Mouse (Mus musculus) limb, embryonic 14.5 days (tissue): Measurements from ENCODE around the gene Rflnb. TPM values are rescaled to one million over a fixed set of nuclear protein-coding genes. Genes with fewer than 3 reads are reported as not detected.

Experiments used
- ATAC-seq: fragments of 200-750 bp; cut with Nextera tagmentation; 2 replicates; pipeline ENCODE4 v1.8.0; 2017; ENCODE audit warnings: low read depth, moderate number of reproducible peaks, moderate TSS enrichment; ENCODE audit not compliant: low FRiP score
- DNase-seq: peaks from one replicate; pipeline ENCODE4 v3.0.0-alpha.2; 2015; ENCODE audit warnings: low spot score
- H3K27ac ChIP-seq: fragments of 300-500 bp; sonication (generic); replicated peaks from 2 replicates; pipeline ENCODE4 v1.5.1; 2014; ENCODE audit warnings: low read depth, mild to moderate bottlenecking, low read length, moderate library complexity, mixed read lengths
- H3K27me3 ChIP-seq: fragments of 300-500 bp; sonication (generic); 2 replicates; pipeline ENCODE4 v1.6.1; 2014; ENCODE audit warnings: low read length, mixed read lengths; ENCODE audit not compliant: control insufficient read depth, insufficient read depth
- H3K36me3 ChIP-seq: fragments of 300-500 bp; sonication (generic); 2 replicates; pipeline ENCODE4 v1.6.1; 2014; ENCODE audit warnings: mild to moderate bottlenecking, low read length, moderate library complexity, mixed read lengths; ENCODE audit not compliant: control insufficient read depth, insufficient read depth
- H3K4me1 ChIP-seq: fragments of 300-500 bp; sonication (generic); 2 replicates; pipeline ENCODE4 v1.6.1; 2014; ENCODE audit warnings: antibody characterized with exemption, low read length, mixed read lengths; ENCODE audit not compliant: control insufficient read depth, insufficient read depth
- H3K4me2 ChIP-seq: fragments of 300-500 bp; sonication (generic); replicated peaks from 2 replicates; pipeline ENCODE4 v1.6.1; 2014; ENCODE audit warnings: low read depth, mild to moderate bottlenecking, low read length, moderate library complexity; ENCODE audit not compliant: severe bottlenecking
- H3K4me3 ChIP-seq: fragments of 300-500 bp; sonication (generic); replicated peaks from 2 replicates; pipeline ENCODE4 v1.5.1; 2014; ENCODE audit warnings: low read length
- H3K9ac ChIP-seq: fragments of 300-500 bp; sonication (generic); 2 replicates; pipeline ENCODE4 v1.6.1; 2014; ENCODE audit warnings: mild to moderate bottlenecking, low read depth, low read length, moderate library complexity; ENCODE audit not compliant: severe bottlenecking
- H3K9me3 ChIP-seq: fragments of 300-500 bp; sonication (generic); 2 replicates; pipeline ENCODE4 v1.6.1; 2016; ENCODE audit warnings: low read length; ENCODE audit not compliant: control insufficient read depth
- POLR2A ChIP-seq: fragments of 200-500 bp; IDR thresholded peaks from 2 replicates; pipeline ENCODE4 v1.8.0; 2012; ENCODE audit warnings: inconsistent platforms, mild to moderate bottlenecking, moderate library complexity, borderline replicate concordance; ENCODE audit not compliant: insufficient read depth, insufficient read length; ENCODE audit errors: extremely low read depth
- WGBS: fragments of 180-500 bp; shearing (Covaris S2); extraction: QIAGEN DNeasy Blood & Tissue Kit; methylation state at CpG from one replicate; pipeline ENCODE4 v1.1.7; 2014; 5-methylcytosine and 5-hydroxymethylcytosine counted together
- polyA plus RNA-seq, 2 experiments: library from polyadenylated mRNA; depleted of rRNA in 1 of 2; stranded (reverse) in 1 of 2; unstranded in 1 of 2; fragments of >200 nt; fragmentation: Nextera tagmentation in 1 of 2; extraction: Ambion mirVana in 1 of 2; gene quantifications; 2 replicates each; pipeline versions ENCODE4 v1.2.1 to v1.2.3; 2012 to 2014

Rflnb gene
- polyA plus RNA-seq, 2 experiments, result 28.9 to 52.2 TPM

- no peaks in the 10 kb centered on the region for H3K9me3 ChIP-seq
- TF ChIP-seq POLR2A, result no peak
- ATAC-seq (no peak), DNase-seq (no peak)
- peak overlapping the region; percentile 79; the same call in 1 of the 2 replicates for H3K27ac ChIP-seq
- H3K27me3 ChIP-seq, result no peaks in the 10 kb centered on the region
- peaks cover 16% of the 10 kb centered on the region for H3K4me1 ChIP-seq
- H3K36me3 ChIP-seq, result peaks cover 15% of the 10 kb centered on the region
- H3K4me2 ChIP-seq, result peak overlapping the region; percentile 89
- H3K9ac ChIP-seq, result peak overlapping the region; percentile 86
- peak overlapping the region; percentile 85 for H3K4me3 ChIP-seq
- 2% methylated on average over 12 of the region's 14 CpGs for WGBS
Measured at GRCm38 (mm10) chr11:76026527-76027138, 949 bp downstream of the Rflnb start.

GRCm38 (mm10) chr11:76025080-76025583 lies 2.5 kb downstream of the Rflnb start:
- no peak for DNase-seq
- Histone ChIP-seq H3K4me3 (no peak overlapping the region), H3K4me2 (peak overlapping the region; percentile 89; the same call in 1 of the 2 replicates), H3K9me3 (no peaks in the 10 kb centered on the region), H3K36me3 (peaks cover 18% of the 10 kb centered on the region), H3K4me1 (peaks cover 19% of the 10 kb centered on the region), H3K27me3 (no peaks in the 10 kb centered on the region), H3K27ac (no peak overlapping the region), H3K9ac (no peak overlapping the region)
- 85% methylated on average over 7 of the region's 7 CpGs for WGBS
- ATAC-seq, result no peak
- no peak for TF ChIP-seq POLR2A

- Histone ChIP-seq H3K4me1 (peaks cover 8% of the 10 kb centered on the region), H3K4me3 (no peak overlapping the region), H3K9me3 (no peaks in the 10 kb centered on the region), H3K27me3 (no peaks in the 10 kb centered on the region), H3K4me2 (no peak overlapping the region), H3K36me3 (peaks cover 18% of the 10 kb centered on the region), H3K9ac (no peak overlapping the region), H3K27ac (peak overlapping the region; percentile 48; the same call in 1 of the 2 replicates)
- no peak for TF ChIP-seq POLR2A
- ATAC-seq, result no peak
- DNase-seq, result no peak
- 53% methylated on average over 9 of the region's 9 CpGs for WGBS
Measured at GRCm38 (mm10) chr11:76020916-76021315, 6.7 kb downstream of the Rflnb start.

GRCm38 (mm10) chr11:76019879-76020278 lies 7.7 kb downstream of the Rflnb start:
- H3K9me3 ChIP-seq, result no peaks in the 10 kb centered on the region
- no peak overlapping the region for H3K4me2 ChIP-seq
- no peak overlapping the region for H3K4me3 ChIP-seq
- TF ChIP-seq POLR2A, result no peak
- 77% methylated on average over 4 of the region's 4 CpGs for WGBS
- no peaks in the 10 kb centered on the region for H3K27me3 ChIP-seq
- ATAC-seq (no peak), DNase-seq (no peak)
- no peak overlapping the region for H3K27ac ChIP-seq
- H3K4me1 ChIP-seq, result peaks cover 3% of the 10 kb centered on the region
- H3K36me3 ChIP-seq, result peaks cover 18% of the 10 kb centered on the region
- no peak overlapping the region for H3K9ac ChIP-seq

- WGBS, result 66% methylated on average over 4 of the region's 4 CpGs
Measured at GRCm38 (mm10) chr11:76015814-76016213, 11.8 kb downstream of the Rflnb start.

More at GRCm38 (mm10) chr11:76015814-76016213, 11.8 kb downstream of the Rflnb start:
- DNase-seq (no peak), ATAC-seq (no peak)
- TF ChIP-seq POLR2A, result no peak
- H3K36me3 ChIP-seq, result no peaks in the 10 kb centered on the region; the same call in 1 of the 2 replicates
- no peak overlapping the region for H3K4me3 ChIP-seq
- H3K27me3 ChIP-seq, result no peaks in the 10 kb centered on the region
- peaks cover 3% of the 10 kb centered on the region; the same call in 1 of the 2 replicates for H3K4me1 ChIP-seq
- no peak overlapping the region for H3K9ac ChIP-seq
- no peaks in the 10 kb centered on the region for H3K9me3 ChIP-seq
- no peak overlapping the region for H3K4me2 ChIP-seq
- H3K27ac ChIP-seq, result no peak overlapping the region
